Mouse (Mus musculus) 3134 (cell line): ENCODE measurements around the gene Ovca2.
"Not testable (repeated sequence)": the region's sequence is repeated elsewhere in the genome, so short reads cannot be mapped to it uniquely, and the experiment has no call there.

Experiments
- DNase-seq: peaks from one replicate; pipeline ENCODE4 v3.0.0-alpha.2; 2011; ENCODE audit warnings: low spot score; ENCODE audit not compliant: insufficient read length; ENCODE audit errors: extremely low read depth

The Ovca2 gene

DNA sequence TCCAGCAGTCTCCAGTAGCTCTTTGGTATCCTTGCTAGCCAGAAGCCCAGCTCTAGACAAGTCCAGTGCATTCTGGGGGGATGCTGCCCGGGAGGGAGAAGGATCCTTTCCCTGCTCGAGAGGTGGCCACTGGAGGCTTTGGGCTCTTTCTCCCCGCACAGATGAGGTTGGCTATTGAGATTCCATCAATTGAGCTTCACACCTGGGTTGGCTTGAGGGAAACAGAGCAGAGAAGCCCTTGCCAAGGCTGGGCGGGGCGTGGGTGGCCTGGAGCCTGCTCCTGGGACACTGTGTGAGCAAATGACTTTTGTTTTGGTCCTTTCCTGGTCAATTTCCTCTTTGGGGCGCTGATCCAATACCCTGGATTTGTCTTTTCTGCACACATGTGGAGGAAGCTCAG is 17.5 kb upstream of the Ovca2 start:
- no peak for DNase-seq

DNA sequence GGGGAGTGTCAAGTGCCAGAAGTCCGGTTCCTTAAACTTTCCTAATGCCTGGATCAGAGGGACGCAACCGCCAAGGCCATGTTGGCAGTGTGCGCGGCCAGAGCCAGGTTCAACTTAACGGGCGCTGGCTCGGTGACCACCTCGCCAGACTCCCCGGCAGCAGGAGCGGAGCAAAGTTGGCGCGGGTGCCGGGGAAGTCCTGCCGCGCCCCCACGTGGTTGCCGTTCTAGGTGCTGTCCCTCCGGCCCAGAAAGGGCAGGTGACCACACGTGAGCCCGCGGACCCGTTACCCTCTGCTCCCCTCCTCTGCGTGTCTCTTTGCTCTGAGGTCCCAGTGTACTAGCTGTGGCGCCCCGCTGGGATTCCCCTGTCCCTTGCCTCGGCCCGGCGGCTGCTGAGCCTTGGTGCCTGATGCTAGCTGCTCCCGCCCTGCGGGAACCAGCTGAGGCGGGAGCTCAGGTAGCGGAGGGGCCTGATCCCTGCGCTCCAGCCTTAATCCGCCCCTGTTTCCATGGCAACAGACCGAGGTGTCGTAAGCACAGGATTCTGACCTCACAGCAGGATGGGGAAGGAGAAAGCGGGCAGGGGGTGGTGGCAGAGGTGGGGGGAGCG is 16.3 kb upstream of the Ovca2 start:
- no peak for DNase-seq

DNA sequence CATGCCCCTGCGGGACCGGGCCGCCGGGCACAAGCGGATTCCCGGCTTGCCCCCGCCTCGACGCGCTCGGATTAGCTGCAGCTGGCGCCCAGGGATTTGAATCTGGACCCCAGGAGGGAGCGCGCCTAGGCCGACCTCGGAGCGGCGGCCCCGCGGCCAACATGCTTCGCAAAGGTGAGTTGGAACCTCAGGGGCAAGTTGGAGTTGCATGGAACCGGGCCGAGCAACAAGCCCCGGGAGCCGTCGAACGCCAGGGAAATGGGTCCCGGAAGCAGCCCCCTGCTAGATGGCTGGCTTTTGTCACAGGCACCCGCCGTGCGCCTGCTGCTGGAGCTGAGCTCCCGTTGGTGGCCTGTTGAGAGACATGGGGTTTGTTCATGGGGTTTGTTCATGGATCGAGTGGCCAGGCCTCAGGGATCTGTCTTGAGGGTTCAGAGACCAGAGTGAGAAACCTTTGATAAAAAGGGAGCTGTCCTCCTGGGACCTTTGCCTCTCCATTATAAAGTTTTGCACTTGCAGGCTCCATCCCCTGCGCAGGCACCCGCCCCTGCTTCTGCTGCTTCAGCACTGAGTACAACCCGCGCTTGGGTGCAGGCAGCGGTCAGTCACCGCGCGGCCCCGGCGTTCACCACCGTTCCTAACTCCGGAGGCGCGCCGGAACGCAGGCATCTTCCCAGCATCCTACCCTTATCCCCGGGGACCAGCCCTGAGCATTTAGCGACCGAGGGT is 15.7 kb upstream of the Ovca2 start:
- DNase-seq: no peak

DNA sequence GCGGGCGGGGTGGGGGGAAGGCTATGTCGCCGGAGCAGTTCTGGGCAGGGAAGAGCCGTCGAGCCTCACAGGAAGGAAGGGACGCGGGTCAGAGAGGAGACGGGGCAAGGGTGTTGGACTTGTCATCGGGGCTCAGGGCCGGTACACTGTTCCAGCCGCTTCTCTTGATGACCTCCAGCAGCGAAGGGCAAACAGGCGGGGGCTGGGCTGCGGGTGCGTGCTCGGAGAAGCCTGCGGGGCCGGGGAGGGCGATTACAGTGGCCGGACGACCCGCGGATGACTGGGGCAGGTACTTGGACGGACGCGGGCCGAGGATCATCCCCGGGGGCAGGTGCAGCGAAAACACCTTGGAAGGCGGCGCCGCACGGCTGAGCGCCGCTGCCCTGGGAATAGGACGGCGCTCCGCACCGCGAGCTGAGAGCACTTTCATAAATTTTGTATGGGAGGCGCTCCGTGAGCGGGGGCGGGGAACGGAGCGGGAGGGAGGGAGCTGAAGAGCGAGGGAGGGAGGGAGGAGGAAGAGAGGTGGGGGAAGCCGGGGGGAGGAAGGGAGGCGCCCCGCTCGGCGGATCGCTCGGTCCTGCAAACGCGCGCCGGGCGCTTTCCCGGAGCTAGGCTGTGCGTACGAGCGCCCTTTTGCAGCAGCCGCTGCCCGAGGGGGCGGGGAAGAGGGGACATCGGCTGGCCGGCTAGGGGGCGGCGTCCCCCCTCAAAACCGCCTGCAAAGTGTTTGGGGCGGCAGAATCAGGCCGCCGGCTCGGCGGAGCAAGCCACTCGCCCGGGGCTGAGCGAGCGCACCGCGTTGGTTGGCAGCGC is 14.8 kb upstream of the Ovca2 start, which contains the start of gene Rtn4rl1:
Gene Rtn4rl1 (plus strand): TSS at position 528 of the 816 bp plus-strand sequence.
- no peak for DNase-seq

DNA sequence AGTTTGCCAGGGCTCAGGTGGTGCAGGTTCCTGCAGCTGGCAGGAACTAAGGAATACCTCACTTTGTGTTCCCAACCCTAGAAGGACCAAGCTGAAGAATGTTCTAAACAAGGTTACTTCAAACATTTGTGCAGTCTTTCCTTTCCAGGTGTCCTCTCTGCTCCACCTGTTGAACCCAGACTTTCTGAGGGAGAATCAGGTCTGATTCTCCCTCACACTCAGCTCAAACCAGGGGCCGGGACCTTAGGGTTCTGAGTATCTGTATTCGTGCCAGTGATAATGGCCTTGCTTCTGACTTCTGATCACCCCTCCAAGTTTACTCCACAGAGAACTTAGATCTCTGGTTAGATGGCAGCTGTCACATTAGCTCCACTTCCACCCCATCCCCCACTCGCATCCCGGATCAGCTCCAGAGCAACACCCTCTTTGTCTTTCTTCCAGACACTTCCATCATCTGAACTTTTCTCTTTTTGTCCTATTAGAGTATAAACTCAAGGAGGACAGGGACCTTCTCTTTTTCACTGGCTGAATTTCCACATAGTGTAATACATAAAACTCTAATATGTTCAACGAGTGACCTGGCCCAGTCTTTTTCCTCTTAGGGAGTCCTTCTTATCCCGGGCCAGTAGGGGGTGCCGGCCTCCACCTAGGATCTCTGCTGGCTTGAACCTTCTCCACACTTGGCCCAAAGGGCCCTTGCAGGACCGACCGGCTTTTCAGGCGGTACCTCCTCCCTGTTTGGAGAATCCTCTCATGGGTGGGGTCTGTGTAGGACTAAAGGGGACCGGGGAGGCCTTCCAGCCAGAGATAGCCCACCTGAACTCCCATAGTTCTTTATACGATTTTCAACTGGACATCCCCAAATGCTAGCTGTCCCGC is 13.9 kb upstream of the Ovca2 start:
- no peak for DNase-seq

DNA sequence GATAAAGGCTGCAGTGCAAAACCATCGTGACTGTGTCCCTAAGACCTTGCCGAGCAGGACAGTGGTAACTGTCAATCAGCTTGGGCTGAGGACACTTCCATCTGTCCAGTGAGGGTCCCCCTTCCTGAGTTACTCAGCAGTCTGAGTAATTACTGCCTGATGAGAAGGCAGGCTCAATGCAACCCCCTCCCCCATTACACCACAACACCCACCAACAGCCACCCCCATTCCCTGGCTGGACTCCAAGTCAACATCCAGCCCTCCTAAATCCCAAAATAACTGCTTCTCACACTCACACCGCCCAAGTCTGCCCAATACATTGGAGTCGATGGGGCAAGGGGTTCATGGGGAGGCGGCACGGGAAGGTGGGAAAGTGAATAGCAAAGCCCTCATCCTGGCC is 13.2 kb upstream of the Ovca2 start:
- DNase-seq: no peak

DNA sequence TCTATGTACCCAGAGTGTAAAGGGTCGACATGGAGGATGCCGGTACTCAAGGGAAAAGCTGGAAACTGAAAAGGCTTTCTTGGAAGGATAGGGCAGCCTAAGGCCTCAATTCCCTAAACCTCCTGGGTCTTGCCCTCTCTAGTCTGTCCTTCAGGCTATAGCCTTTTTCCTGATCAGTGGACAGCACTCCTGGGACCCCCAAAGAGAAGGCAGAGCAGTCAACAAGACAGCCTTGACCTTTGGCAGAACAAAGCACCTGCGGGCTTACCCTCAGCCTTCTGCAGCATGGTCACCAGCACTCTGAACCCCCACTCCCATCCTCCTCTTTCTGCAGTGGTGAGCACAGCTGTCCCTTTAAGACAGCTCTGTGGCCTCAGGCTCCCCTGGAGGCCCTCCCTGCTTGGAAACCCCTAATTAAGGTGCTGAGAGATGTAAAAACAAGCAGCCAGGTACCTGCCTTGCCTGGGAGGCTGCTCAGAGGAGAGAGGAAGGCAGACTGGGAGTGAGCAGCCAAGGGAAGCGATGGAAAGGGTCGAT is 12.3 kb upstream of the Ovca2 start, which contains the start of gene Dph1:
Gene Dph1 (minus strand): TSS at position 337 of the 537 bp plus-strand sequence.
- no peak for DNase-seq

DNA sequence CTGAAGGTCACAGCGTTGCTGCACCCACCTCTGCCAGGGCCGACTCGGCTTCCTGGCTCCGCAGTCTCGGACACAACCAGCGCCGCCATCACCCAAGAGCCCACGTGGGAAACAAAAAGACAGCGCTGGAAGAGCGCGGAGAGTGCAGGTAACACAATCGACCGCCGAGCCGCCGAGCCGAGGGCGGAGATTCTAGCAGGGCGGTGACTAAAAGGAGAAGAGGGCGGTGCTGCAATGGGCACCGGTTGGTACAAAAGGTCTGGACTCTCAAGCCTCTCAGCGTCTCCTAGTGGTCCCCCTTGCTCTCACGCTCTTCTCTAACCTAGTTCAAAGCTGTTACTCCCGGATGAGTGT is 11.7 kb upstream of the Ovca2 start:
- peak; percentile 90 for DNase-seq

DNA sequence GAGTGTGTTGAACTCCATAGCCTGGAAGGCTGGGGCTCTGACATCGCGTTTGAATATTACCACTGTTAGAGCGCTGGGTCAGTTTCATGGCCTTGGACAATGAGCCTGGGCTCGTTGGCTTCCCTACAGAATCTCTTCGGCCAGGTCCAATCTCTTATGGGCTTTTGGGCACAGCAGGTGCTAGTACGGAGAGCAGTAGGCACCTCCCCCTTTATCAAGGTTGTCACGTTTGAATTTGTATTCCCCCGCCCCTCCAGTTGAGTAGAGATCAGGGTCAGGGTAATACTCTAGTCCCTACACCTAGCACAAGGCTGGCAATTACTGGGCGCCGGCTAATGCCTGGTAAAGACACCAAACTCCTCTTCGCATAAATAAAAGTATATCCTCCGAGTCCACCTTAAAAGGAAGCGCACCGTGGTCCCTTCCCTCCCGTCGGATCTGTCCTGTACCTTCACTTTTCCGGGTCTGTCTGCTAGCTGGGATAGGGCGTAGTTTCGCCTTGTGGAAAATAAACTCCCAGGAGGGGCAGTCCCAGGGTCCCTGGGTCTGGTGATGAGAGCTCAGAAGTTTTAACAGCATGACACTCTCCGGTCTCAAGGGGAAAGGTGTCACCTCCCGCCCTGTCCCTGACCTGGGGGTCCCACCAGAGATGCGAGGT is 11.2 kb upstream of the Ovca2 start:
- no peak for DNase-seq

DNA sequence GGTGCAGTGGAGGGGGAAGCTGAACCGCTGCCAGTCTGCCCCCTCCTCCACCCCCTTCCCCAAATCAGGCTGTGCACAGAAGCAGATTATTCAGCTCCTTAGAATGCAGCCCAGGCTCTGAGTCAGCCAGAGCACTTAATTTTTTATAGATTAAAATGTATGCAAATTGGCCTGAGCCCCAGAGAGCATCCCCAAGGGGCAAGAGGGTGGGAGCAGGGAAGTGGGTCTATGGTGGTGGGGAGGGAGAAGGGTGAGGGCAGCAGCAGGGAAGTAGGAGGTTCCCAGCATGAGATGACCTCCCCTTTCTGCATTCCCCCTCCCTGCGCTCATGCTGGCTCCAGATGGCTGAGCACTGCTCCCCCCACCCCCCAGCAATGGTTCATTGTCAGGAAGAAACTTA is 6.4 kb upstream of the Ovca2 start:
- no peak for DNase-seq

DNA sequence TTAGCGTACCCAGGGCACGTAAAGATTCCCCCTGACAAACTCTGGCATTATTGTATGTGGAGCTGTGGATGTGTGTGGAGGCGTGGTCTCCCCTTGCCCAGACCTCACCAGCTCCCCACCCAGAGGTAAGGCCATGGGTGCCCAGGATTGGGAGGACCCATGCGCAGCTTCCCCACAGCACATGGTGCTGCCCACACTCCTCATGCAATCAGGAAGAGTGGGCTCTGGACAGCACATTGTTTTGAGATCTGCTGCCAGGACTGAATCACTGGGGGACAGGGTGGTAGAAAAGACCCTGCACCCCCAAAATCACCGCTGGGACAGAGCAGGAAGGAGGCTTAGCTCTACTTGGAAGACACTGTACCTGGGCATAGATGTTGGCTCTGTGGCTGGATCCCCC is 5.9 kb upstream of the Ovca2 start:
- no peak for DNase-seq

DNA sequence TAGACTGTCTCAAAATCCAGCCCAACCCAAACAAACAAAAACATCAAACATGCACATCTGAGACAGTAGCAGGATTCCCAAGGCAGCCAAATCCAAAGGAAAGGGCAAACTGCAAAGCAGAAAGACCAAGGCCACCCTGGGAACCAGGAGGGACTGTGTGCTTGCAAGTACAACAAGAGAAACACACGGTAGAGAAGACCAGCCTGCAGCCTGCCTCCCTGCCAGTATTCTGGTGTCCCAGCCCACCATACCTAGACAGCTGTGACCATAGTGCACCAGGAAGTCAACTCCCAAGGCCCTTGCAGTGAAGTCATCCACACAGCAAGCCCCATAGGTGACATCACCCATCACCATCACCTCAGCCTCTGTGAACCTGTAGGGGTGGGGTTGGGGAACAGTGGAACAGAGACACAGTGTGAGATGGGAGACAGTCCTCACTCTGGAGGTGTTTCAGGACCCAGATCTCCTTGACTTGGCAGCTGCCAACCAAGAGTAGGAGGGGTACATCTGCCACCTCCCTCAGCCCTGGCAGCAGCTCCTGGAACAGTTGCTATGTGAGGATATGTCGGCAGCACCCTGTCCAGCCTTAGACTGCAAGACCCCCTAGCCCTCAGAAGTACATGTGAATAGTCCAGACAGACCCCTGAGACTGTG is 5.4 kb upstream of the Ovca2 start:
- no peak for DNase-seq

DNA sequence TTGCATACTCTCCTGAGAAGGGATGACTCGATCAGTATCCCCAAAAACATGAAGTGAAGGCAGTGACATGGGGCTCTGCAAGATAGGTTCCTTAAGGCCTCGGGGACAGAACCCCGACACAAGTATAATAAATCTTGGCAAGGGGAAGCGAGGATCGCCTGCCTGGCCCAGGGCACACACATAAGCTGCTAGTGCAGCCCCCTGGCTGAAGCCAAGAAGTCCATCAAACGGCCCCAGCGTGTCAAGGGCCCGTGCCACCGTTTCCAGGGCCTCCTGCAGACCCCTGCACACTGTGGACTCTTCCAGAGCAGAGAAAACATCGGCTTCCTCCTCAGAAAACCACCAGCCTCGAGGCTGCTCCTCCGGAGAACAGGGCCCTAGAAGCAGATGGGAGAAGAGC is 624 bp downstream of the Ovca2 start:
- DNase-seq: no peak

DNA sequence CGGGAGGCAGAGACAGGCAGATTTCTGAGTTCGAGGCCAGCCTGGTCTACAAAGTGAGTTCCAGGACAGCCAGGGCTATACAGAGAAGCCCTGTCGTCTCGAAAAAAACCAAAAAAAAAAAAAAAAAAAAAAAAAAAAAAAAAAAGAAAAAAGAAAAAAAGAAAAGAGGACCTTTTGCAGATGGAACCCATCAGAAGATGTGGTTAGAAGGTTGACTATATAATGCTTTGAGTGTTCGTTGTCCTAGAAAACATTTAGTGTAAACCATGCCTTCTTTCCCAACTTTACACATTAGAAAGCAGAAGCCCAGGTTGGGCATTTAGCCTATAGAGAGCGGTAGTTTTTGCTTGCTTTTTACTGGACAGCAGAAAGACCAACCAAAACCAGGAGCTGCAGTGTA is 4.1 kb downstream of the Ovca2 start:
- DNase-seq: not testable (repeated sequence)

DNA sequence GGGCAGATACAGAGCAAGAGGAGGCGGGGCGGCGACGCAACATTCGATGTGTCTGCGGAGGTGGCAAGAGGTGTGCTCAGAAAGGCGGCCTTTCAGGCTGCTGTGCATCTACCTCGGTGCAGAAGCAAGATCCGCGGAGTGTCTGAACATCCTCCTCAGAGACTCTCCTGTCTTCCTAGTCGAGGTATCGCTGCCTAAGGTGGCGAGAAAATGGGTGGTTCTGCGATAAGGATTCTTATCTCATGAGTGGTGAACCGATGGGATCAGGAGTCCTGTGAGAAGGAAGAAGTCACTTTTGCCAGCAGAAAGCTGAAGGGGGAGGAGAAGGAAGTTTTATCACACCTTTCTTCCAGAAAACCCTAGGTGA is 4.9 kb downstream of the Ovca2 start:
- no peak for DNase-seq

DNA sequence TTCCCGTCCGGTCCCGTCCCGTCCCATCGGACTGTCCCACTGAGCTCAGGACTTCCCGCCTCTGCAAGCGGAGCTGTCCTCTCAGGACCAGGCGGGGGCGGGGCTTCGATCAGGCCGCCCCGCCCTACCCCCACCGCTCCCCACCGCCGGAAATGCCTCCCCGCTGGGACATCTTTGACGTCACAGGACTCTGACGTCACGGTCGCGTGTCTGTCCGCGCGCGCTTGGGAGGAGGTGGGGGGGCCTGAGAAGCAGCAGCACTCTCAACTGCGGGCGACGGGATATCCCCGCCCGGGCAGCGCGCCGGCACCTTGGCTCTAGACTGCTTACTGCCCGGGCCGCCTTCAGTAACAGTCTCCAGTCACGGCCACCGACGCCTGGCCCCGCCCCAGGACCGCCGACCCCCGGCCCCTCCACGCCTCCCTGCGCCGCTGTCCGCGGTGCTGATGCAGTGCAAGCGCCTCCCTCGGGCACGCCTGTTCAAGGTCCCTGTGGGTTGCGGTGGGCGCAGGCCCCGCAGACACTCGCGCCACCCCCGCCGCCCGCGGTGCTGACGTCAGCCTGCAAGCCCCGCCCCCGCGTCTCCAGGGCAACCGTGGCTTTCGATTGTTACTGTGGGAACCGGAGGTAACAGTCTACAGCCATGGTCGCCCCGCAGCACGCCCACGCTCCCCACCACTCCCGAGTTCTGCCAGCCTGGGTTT is 5.4 kb downstream of the Ovca2 start:
- no peak for DNase-seq

DNA sequence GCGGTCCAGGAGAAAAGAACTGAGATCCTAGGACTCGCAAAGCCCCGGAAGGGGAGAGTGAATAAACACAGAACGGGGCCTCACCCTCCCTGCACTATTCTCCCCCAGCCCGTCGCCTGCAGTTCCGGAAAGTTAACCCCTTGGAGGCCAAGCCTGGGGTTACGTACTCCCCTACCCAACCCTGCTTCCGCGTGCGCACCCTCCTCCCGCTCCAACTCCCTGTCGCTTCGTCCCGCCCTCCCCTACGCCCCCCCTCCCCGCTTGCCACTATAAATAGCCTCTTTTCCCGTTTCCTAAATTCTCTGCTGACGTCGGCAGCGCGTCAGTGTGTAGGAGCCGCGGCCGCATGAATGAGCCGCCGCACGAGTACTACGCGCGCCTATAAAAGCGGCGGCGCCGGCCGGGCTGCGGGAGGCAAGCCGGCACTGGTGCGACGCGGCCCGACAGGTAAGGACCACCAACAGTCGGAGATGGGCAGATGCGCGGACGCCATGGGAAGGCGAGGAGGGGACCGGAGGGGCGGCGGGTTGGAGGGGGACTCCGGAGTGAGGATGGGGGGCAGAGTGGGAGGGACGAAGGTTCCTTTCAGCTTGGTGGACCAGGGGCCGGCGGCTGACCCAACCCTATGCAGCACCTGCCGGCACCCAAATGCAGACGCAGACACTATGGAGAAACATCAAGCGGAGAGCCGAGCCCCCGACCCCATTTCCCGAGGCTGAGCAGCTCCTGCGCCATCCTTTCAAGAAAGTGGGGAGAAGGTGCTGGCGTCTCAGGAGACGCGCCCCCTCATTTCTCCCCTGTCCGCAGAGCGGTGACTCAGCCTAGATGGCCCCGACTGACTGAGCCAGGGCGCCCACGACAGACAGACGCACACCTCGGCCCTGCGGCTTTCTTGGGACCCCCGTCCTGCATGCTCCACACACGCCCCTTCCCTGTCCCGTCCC is 6.2 kb downstream of the Ovca2 start:
- no peak for DNase-seq
